Mouse (Mus musculus): ENCODE measurements at regions not wholly inside any gene's neighbourhood (a gene's known extent, or its start where the extent isn't known, plus 50 kb on each side); places are given as distances from the start of the nearest gene placed in this dataset.

DNA sequence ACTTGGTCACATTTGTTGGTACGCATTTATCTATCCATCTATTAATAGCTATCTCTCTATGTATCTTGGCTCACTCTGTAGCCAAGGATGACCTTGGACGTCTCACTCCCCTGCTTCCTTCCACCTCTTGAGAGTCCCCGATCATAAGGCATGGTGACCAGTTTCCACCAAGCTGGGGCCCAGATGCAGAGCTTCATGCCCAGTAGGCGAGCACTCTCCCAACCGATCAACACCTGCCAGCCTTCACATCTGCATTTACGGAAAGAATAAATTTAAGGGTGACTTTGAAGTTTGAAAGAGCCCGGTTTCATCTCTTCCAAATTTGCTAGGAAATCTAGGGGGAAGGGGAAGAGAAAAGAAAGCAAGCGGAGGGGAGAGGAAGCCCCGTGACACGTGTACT, 66.0 kb upstream of the Arhgap29 start:
- Histone ChIP-seq H3K4me3 (ENCODE audit: low read depth, low read length) (peak overlapping the region; percentile 2; the same call in 1 of the 2 replicates), H3K4me1 (ENCODE audit: control insufficient read depth, insufficient read depth, low read length) (peaks cover 2% of the 10 kb centered on the region), H3K36me3 (ENCODE audit: control insufficient read depth, insufficient read depth, low read length) (no peaks in the 10 kb centered on the region), H3K27ac (replicated peaks; ENCODE audit: low read depth, low read length) (no peak overlapping the region), H3K27me3 (replicated peaks; ENCODE audit: control insufficient read depth, insufficient read depth, low read length) (0 out of 2 replicates have a peak, but pooled peaks cover 3% of the 10 kb centered on the region), H3K4me2 (ENCODE audit: low read depth, low read length) (peak overlapping the region; percentile 49), H3K9me3 (ENCODE audit: control insufficient read depth, low read length) (no peaks in the 10 kb centered on the region), H3K9ac (ENCODE audit: low read depth, low read length) (no peak overlapping the region)
- 36% methylated on average over 10 of the region's 10 CpGs for WGBS
- ATAC-seq (ENCODE audit: low read depth), result no peak
- DNase-seq (ENCODE audit: low spot score), result no peak

DNA sequence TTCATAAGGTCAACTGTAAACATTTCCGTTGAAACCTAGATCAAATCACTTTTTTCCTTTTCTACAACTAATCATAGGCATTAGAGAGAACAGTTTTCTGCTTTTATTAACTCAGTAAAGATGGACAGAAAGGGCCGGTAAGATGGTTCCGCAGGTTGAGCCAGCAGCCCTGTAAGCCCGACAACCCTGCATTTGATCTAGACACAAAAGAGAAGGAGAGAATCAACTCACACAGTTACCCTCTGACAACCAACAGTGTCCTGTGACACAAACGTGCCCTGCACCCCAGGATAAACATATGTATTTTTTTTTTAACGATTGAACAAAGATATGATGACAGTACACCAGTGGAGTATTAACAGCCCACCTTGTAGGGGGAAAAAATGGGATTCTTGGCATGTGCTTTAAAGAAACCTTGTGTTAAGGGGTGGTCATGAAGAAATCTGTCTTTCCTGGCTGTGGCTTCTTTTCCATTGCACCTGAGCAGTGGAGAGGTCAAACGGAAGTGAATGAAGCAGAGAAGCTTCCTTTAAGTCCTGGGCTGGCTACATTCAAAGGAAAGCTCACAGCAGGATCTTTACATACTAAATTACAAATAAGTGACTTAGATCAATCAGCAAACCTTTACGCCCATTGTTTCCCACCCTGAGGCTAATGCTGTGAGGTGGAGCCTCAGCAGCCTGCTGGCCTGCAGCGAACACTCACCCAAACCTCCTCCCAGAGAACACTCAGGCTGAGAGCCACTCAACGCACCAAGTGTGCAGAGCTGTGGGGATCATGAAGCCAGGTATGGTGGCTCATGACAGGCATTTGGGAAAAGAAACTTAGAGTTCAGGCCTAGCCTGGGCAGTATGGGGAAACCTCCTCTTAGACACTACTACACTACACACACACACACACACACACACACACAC, 66.8 kb upstream of the Arhgap29 start:
- no peaks in the 10 kb centered on the region for H3K9me3 ChIP-seq (ENCODE audit: control insufficient read depth, low read length)
- no peaks in the 10 kb centered on the region; the same call in 1 of the 2 replicates for H3K4me1 ChIP-seq (ENCODE audit: control insufficient read depth, insufficient read depth, low read length)
- H3K27me3 ChIP-seq (replicated peaks; ENCODE audit: control insufficient read depth, insufficient read depth, low read length), result 0 out of 2 replicates have a peak, but pooled peaks cover 3% of the 10 kb centered on the region
- no peak for DNase-seq (ENCODE audit: low spot score)
- H3K4me3 ChIP-seq (ENCODE audit: low read depth, low read length), result no peak overlapping the region
- 21% methylated on average over 10 of the region's 10 CpGs for WGBS
- H3K27ac ChIP-seq (replicated peaks; ENCODE audit: low read depth, low read length), result no peak overlapping the region
- H3K4me2 ChIP-seq (ENCODE audit: low read depth, low read length), result 0 out of 2 replicates have a peak overlapping the region, but pooled peaks have one; percentile 10
- ATAC-seq (ENCODE audit: low read depth), result no peak
- H3K9ac ChIP-seq (ENCODE audit: low read depth, low read length), result no peak overlapping the region
- H3K36me3 ChIP-seq (ENCODE audit: control insufficient read depth, insufficient read depth, low read length), result no peaks in the 10 kb centered on the region

DNA sequence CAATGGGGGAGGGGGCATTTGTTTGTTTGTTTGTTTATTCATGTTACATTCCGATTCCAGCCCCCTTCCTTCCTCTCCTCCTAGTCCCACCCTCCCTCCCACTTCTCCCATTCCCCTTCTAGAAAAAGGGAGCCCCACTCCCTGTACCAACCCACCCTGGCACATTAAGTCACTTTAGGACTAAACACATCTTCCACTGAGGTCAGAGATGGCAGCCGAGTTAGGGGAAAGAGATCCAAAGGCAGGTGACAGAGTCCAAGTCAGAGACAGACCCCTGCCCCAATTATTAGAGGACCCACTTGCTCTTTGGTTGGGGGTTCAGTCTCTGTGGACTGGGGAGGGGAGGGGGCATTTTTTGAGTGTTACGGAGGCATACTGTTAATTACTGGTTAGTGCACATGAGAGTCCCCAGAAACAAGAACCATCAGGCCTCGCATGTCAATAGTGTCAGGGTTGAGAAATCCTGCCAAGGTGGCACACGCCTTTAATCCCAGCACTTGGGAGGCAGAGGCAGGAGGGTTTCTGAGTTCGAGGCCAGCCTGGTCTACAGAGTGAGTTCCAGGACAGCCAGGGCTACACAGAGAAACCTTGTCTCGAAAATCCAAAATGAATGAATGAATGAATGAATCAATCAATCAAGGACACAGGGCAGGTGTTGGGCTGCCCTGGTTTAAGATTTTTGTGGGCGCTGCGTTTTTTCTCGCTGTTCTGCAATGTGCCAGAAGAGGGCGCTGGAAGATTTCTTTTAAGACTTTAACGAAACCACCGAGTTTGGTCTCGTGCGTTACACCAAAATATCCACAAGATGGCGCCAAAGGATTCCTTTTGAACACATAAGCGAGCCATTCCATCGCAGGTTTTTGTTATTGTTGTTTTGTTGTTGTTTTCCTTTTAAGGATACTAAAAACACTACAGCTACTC, 67.8 kb upstream of the Arhgap29 start:
- 0 out of 2 replicates have a peak overlapping the region, but pooled peaks have one; percentile 10 for H3K4me2 ChIP-seq (ENCODE audit: low read depth, low read length)
- ATAC-seq (ENCODE audit: low read depth), result peak; percentile 70

GRCm38 (mm10) chr3:121880355-121880754, 65.3 kb upstream of the Abcd3 start:
- DNase-seq (ENCODE audit: low spot score), result no peak
- Histone ChIP-seq H3K36me3 (ENCODE audit: control insufficient read depth, insufficient read depth, low read length) (no peaks in the 10 kb centered on the region), H3K9me3 (ENCODE audit: control insufficient read depth, low read length) (no peaks in the 10 kb centered on the region), H3K9ac (ENCODE audit: low read depth, low read length) (no peak overlapping the region), H3K4me1 (ENCODE audit: control insufficient read depth, insufficient read depth, low read length) (no peaks in the 10 kb centered on the region), H3K27me3 (replicated peaks; ENCODE audit: control insufficient read depth, insufficient read depth, low read length) (no peaks in the 10 kb centered on the region), H3K4me3 (ENCODE audit: low read depth, low read length) (no peak overlapping the region), H3K4me2 (ENCODE audit: low read depth, low read length) (no peak overlapping the region), H3K27ac (replicated peaks; ENCODE audit: low read depth, low read length) (no peak overlapping the region)
- ATAC-seq (ENCODE audit: low read depth), result no peak
- WGBS, result 61% methylated on average over 8 of the region's 8 CpGs

More for the DNA sequence above, 67.8 kb upstream of the Arhgap29 start:
- Histone ChIP-seq H3K4me3 (ENCODE audit: low read depth, low read length) (no peak overlapping the region), H3K9me3 (ENCODE audit: control insufficient read depth, low read length) (no peaks in the 10 kb centered on the region), H3K9ac (ENCODE audit: low read depth, low read length) (no peak overlapping the region), H3K36me3 (ENCODE audit: control insufficient read depth, insufficient read depth, low read length) (no peaks in the 10 kb centered on the region), H3K4me1 (ENCODE audit: control insufficient read depth, insufficient read depth, low read length) (no peaks in the 10 kb centered on the region; the same call in 1 of the 2 replicates), H3K27me3 (replicated peaks; ENCODE audit: control insufficient read depth, insufficient read depth, low read length) (0 out of 2 replicates have a peak, but pooled peaks cover 3% of the 10 kb centered on the region), H3K27ac (replicated peaks; ENCODE audit: low read depth, low read length) (no peak overlapping the region)
- WGBS, result 25% methylated on average over 18 of the region's 18 CpGs
- peak; percentile 94 for DNase-seq (ENCODE audit: low spot score)

- 64% methylated on average over 4 of the region's 4 CpGs for WGBS
- no peak for ATAC-seq (ENCODE audit: low read depth)
These were observed 60.0 kb upstream of the Abcd3 start for GRCm38 (mm10) chr3:121875072-121875471.

DNA sequence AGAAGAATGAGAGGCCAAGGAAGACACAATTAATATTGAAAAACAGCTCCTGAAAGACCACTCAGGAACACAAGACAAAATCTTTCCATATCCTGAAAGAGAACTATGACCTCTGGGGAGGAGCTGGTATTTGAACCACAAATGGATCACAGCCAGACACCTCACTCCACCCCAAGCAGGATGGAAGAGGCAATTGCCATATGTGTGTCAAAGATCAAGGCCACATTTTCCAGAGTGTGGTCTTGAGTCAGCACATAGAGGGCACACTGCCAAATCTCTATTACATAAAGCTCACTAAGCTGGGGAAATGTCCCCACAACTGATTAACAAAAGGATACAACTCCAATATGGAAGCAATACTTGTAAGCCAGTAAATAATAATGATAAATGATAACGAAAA, 59.5 kb upstream of the Abcd3 start:
- ATAC-seq (ENCODE audit: low read depth), result no peak
- peak; percentile 70 for DNase-seq (ENCODE audit: low spot score)
- no peaks in the 10 kb centered on the region for H3K9me3 ChIP-seq (ENCODE audit: control insufficient read depth, low read length)
- H3K27ac ChIP-seq (replicated peaks; ENCODE audit: low read depth, low read length), result no peak overlapping the region
- H3K4me2 ChIP-seq (ENCODE audit: low read depth, low read length), result no peak overlapping the region
- no peaks in the 10 kb centered on the region for H3K27me3 ChIP-seq (replicated peaks; ENCODE audit: control insufficient read depth, insufficient read depth, low read length)
- H3K4me3 ChIP-seq (ENCODE audit: low read depth, low read length), result no peak overlapping the region
- H3K4me1 ChIP-seq (ENCODE audit: control insufficient read depth, insufficient read depth, low read length), result peaks cover 4% of the 10 kb centered on the region; the same call in 1 of the 2 replicates
- no peaks in the 10 kb centered on the region for H3K36me3 ChIP-seq (ENCODE audit: control insufficient read depth, insufficient read depth, low read length)
- H3K9ac ChIP-seq (ENCODE audit: low read depth, low read length), result no peak overlapping the region
- 90% methylated on average over 1 of the region's 1 CpGs for WGBS

More at GRCm38 (mm10) chr3:121875072-121875471, 60.0 kb upstream of the Abcd3 start:
- Histone ChIP-seq H3K4me3 (ENCODE audit: low read depth, low read length) (no peak overlapping the region), H3K27ac (replicated peaks; ENCODE audit: low read depth, low read length) (no peak overlapping the region), H3K4me1 (ENCODE audit: control insufficient read depth, insufficient read depth, low read length) (peaks cover 4% of the 10 kb centered on the region; the same call in 1 of the 2 replicates), H3K9me3 (ENCODE audit: control insufficient read depth, low read length) (no peaks in the 10 kb centered on the region), H3K9ac (ENCODE audit: low read depth, low read length) (no peak overlapping the region), H3K27me3 (replicated peaks; ENCODE audit: control insufficient read depth, insufficient read depth, low read length) (no peaks in the 10 kb centered on the region), H3K36me3 (ENCODE audit: control insufficient read depth, insufficient read depth, low read length) (no peaks in the 10 kb centered on the region), H3K4me2 (ENCODE audit: low read depth, low read length) (no peak overlapping the region)
- no peak for DNase-seq (ENCODE audit: low spot score)

DNA sequence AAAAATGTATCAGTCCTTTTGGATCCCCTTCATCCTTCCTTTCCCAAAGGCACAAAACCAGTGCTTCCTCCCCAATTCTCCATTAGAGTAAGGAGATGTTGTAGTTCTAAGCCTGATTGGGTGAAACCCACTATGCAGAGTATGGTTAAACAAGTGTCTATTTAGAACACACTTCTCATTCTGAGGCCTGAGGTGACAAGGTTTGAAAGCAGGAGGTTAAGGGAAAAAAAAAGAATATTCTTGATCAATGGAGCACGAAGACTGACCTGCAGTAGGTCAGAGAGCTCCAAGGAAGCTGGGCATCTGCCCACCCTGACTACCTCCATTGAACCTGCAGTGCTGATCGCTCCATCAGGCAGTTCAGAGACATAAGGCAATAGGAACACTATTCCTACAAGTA, 58.5 kb upstream of the Abcd3 start:
- H3K27ac ChIP-seq (replicated peaks; ENCODE audit: low read depth, low read length), result no peak overlapping the region
- H3K27me3 ChIP-seq (replicated peaks; ENCODE audit: control insufficient read depth, insufficient read depth, low read length), result no peaks in the 10 kb centered on the region
- DNase-seq (ENCODE audit: low spot score), result no peak
- no peaks in the 10 kb centered on the region for H3K9me3 ChIP-seq (ENCODE audit: control insufficient read depth, low read length)
- no peak overlapping the region for H3K9ac ChIP-seq (ENCODE audit: low read depth, low read length)
- H3K4me2 ChIP-seq (ENCODE audit: low read depth, low read length), result no peak overlapping the region
- no peak overlapping the region for H3K4me3 ChIP-seq (ENCODE audit: low read depth, low read length)
- no peak for ATAC-seq (ENCODE audit: low read depth)
- 90% methylated on average over 2 of the region's 2 CpGs for WGBS
- H3K36me3 ChIP-seq (ENCODE audit: control insufficient read depth, insufficient read depth, low read length), result no peaks in the 10 kb centered on the region
- H3K4me1 ChIP-seq (ENCODE audit: control insufficient read depth, insufficient read depth, low read length), result peaks cover 4% of the 10 kb centered on the region; the same call in 1 of the 2 replicates

DNA sequence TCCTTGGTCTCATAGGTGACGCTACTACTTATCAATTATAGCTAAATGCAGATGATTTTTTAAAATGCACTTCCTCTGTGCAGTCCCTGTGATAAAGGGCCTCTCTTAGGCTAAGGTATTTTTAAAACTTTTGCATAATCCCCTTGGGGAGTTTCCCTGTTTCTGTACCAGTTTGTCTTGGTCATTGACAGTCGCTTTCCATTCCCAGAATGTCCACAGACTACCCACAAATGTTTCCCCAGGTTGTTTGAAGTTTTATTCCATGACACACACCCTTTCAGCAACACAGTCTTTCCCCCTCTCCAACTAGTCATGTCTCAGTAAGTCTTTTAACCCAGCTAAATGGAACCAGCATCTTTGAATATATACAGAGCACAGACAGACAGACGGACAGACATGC, 57.6 kb upstream of the Abcd3 start:
- no peak for ATAC-seq (ENCODE audit: low read depth)
- H3K4me3 ChIP-seq (ENCODE audit: low read depth, low read length), result no peak overlapping the region
- H3K27ac ChIP-seq (replicated peaks; ENCODE audit: low read depth, low read length), result no peak overlapping the region
- H3K27me3 ChIP-seq (replicated peaks; ENCODE audit: control insufficient read depth, insufficient read depth, low read length), result no peaks in the 10 kb centered on the region
- no peaks in the 10 kb centered on the region for H3K36me3 ChIP-seq (ENCODE audit: control insufficient read depth, insufficient read depth, low read length)
- no peak overlapping the region for H3K9ac ChIP-seq (ENCODE audit: low read depth, low read length)
- 81% methylated on average over 3 of the region's 3 CpGs for WGBS
- peaks cover 4% of the 10 kb centered on the region; the same call in 1 of the 2 replicates for H3K4me1 ChIP-seq (ENCODE audit: control insufficient read depth, insufficient read depth, low read length)
- H3K4me2 ChIP-seq (ENCODE audit: low read depth, low read length), result no peak overlapping the region
- no peak for DNase-seq (ENCODE audit: low spot score)
- no peaks in the 10 kb centered on the region for H3K9me3 ChIP-seq (ENCODE audit: control insufficient read depth, low read length)

All from embryonic facial prominence, embryonic 14.5 days (tissue).